Mouse (Mus musculus) heart, adult 10 weeks (tissue): ENCODE results near the gene Kcnj3. TPM values are rescaled to one million over a fixed set of nuclear protein-coding genes. Genes with fewer than 3 reads are reported as not detected.

Source experiments
- polyA plus RNA-seq: library from polyadenylated mRNA; stranded (reverse); fragments of 350-450 nt; fragmentation: Illumina TruSeq; extraction: RNeasy Lipid Tissue Mini Kit (QIAGEN cat#74804); gene quantifications from one replicate; pipeline ENCODE4 v1.2.3, GENCODE M21; 2014; ENCODE audit warnings: low read depth, low replicate concordance

The Kcnj3 gene
- polyA plus RNA-seq = 88.3 TPM

DNA sequence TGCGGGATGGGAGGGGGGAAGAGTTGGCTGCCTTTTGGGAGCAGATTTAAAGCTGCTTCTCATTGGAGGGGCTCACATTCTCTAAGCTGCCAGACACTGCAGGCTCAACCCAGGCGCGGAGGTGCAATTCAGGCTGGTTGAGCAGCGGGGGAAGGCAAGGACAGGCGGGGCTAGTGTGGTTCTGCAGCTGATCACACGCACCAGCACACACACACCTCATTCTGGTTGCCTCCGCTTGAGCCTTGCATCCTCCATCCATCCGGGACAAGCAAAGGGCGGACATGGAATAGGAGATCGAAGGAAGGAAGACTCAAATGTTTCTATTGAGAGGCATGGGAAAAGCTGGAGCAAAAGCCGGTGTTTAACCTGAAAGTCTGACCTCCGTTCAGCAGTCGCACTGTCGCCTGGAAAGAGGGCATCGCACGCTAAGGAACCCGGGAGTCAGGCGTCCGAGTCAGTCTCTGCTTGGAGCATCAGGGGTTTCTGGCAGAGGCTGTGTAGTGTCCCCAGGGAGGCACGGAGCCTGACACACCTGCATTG lies at the start of gene Kcnj3:
TSS of gene Kcnj3 (plus strand) at position 250 of the 540 bp plus-strand sequence.

